Mouse (Mus musculus) E14TG2a.4 (cell line): Measurements from ENCODE around the gene Galnt18.

Experiments
- H3K27me3 ChIP-seq: 2 replicates; pipeline ENCODE4 v1.6.1; 2014; ENCODE audit warnings: low read length, control low read depth; ENCODE audit not compliant: insufficient read depth
- H3K36me3 ChIP-seq: 2 replicates; pipeline ENCODE4 v1.6.1; 2014; ENCODE audit warnings: low read length, control low read depth; ENCODE audit not compliant: insufficient read depth
- H3K4me1 ChIP-seq: replicated peaks from 2 replicates; pipeline ENCODE4 v1.6.1; 2014; ENCODE audit warnings: low read depth, low read length, control low read depth
- H3K4me3 ChIP-seq: replicated peaks from 2 replicates; pipeline ENCODE4 v1.5.1; 2014; ENCODE audit warnings: mild to moderate bottlenecking, low read length
- H3K9me3 ChIP-seq: 2 replicates; pipeline ENCODE4 v1.6.1; 2014; ENCODE audit warnings: low read length, control low read depth
- CTCF ChIP-seq: conservative IDR thresholded peaks from 2 replicates; pipeline ENCODE4 v1.5.1; 2014; ENCODE audit warnings: low read length
- NANOG ChIP-seq: IDR thresholded peaks from 2 replicates; pipeline ENCODE4 v1.6.1; 2014; ENCODE audit warnings: borderline replicate concordance, low read length, mixed read lengths
- POU5F1 ChIP-seq: IDR thresholded peaks from 2 replicates; pipeline ENCODE4 v1.6.1; 2014; ENCODE audit warnings: low read length, borderline replicate concordance

Gene Galnt18

DNA sequence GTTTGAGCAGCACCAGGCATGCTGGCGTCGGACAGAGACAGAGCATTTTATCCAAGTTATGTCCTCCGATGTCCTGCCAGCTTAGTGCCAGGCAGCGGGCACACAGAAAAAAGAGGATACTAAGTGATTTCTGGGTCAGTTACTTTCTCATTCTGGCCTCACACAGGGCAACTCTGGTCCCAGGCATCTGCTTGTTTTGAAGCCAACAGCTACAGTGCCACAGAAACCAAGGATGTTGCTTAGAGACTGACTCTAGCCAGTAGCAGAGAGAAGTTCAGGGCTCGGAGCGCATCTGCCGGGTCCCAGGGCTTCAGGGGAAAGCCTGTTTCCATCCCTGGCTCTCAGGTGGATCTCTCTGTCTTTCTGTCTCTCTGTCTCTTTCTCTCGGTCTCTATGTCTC, 124.8 kb downstream of the Galnt18 start:
- Histone ChIP-seq H3K4me1 (no peaks in the 10 kb centered on the region), H3K4me3 (no peak overlapping the region), H3K9me3 (no peaks in the 10 kb centered on the region), H3K27me3 (no peaks in the 10 kb centered on the region), H3K36me3 (no peaks in the 10 kb centered on the region)
- TF ChIP-seq CTCF (no peak), NANOG (no peak), POU5F1 (no peak)

DNA sequence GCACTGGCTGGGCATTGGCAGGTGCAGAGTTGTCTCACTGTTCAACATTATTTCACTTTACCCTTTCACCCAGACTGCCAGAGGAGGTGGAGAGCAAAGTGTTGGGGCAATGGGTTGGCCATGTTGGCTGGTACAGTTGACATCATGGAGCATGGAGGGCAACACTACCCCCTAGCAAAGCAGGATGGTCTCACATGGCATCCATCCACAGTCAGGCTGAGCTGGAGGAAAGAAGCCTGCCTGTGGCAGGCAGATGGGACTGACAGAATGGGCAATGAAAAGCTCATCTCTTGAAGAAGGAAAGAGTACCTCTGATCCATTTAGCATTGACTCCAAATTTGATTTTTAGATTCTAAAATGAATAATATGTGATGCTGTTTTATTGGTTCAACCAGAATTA, 125.3 kb downstream of the Galnt18 start:
- H3K36me3 ChIP-seq = no peaks in the 10 kb centered on the region
- H3K4me3 ChIP-seq = no peak overlapping the region
- no peaks in the 10 kb centered on the region for H3K4me1 ChIP-seq
- no peaks in the 10 kb centered on the region for H3K9me3 ChIP-seq
- H3K27me3 ChIP-seq = no peaks in the 10 kb centered on the region
- TF ChIP-seq POU5F1 = no peak
- no peak for TF ChIP-seq CTCF
- TF ChIP-seq NANOG = no peak

DNA sequence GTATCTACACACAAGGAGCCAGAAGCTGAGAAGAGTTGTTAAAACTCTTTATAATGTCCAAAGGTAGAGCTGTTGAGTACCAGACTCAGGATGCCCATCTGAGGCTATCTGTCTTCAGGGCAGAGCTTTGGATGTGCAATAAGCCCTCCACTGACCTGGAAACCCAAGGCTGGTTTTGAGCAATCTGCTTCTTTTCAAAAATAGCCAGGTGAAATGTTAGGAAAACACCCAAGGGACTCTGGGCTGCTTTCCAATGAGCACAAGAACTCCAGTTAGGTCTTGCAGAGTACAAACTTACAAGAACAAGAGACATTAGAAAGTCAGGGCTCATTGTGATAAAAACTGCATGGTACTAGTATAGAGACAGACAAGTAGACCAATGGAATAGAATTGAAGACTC, 135.4 kb downstream of the Galnt18 start:
- Histone ChIP-seq H3K36me3 (no peaks in the 10 kb centered on the region), H3K4me1 (no peaks in the 10 kb centered on the region), H3K4me3 (no peak overlapping the region), H3K27me3 (no peaks in the 10 kb centered on the region), H3K9me3 (no peaks in the 10 kb centered on the region)
- no peak for TF ChIP-seq NANOG
- no peak for TF ChIP-seq POU5F1
- no peak for TF ChIP-seq CTCF

GRCm38 (mm10) chr7:111638899-111639298, 140.9 kb downstream of the Galnt18 start:
- no peaks in the 10 kb centered on the region for H3K36me3 ChIP-seq
- H3K27me3 ChIP-seq = 0 out of 2 replicates have a peak, but pooled peaks cover 2% of the 10 kb centered on the region
- H3K4me1 ChIP-seq = no peaks in the 10 kb centered on the region
- no peak overlapping the region for H3K4me3 ChIP-seq
- no peaks in the 10 kb centered on the region for H3K9me3 ChIP-seq
- no peak for TF ChIP-seq NANOG
- no peak for TF ChIP-seq CTCF
- no peak for TF ChIP-seq POU5F1

GRCm38 (mm10) chr7:111638465-111638864, 141.3 kb downstream of the Galnt18 start:
- 0 out of 2 replicates have a peak, but pooled peaks cover 2% of the 10 kb centered on the region for H3K27me3 ChIP-seq
- H3K4me3 ChIP-seq = no peak overlapping the region
- no peak for TF ChIP-seq NANOG
- no peak for TF ChIP-seq POU5F1
- no peak for TF ChIP-seq CTCF
- H3K4me1 ChIP-seq = no peaks in the 10 kb centered on the region
- H3K36me3 ChIP-seq = no peaks in the 10 kb centered on the region
- no peaks in the 10 kb centered on the region for H3K9me3 ChIP-seq

- no peaks in the 10 kb centered on the region for H3K4me1 ChIP-seq
- no peak overlapping the region for H3K4me3 ChIP-seq
- no peak for TF ChIP-seq POU5F1
- no peak for TF ChIP-seq CTCF
- no peak for TF ChIP-seq NANOG
- H3K27me3 ChIP-seq = 0 out of 2 replicates have a peak, but pooled peaks cover 2% of the 10 kb centered on the region
- no peaks in the 10 kb centered on the region for H3K36me3 ChIP-seq
- no peaks in the 10 kb centered on the region for H3K9me3 ChIP-seq
These were observed 141.8 kb downstream of the Galnt18 start for GRCm38 (mm10) chr7:111637866-111638448.

- H3K4me1 ChIP-seq = no peaks in the 10 kb centered on the region
- no peaks in the 10 kb centered on the region for H3K36me3 ChIP-seq
- TF ChIP-seq CTCF (no peak), NANOG (no peak)
- H3K27me3 ChIP-seq = peaks cover 2% of the 10 kb centered on the region; the same call in 1 of the 2 replicates
- H3K4me3 ChIP-seq = no peak overlapping the region
- no peaks in the 10 kb centered on the region for H3K9me3 ChIP-seq
These were observed 143.3 kb downstream of the Galnt18 start for GRCm38 (mm10) chr7:111636503-111636902.

GRCm38 (mm10) chr7:111631265-111631664, 148.5 kb downstream of the Galnt18 start:
- Histone ChIP-seq H3K27me3 (peaks cover 2% of the 10 kb centered on the region; the same call in 1 of the 2 replicates), H3K4me1 (no peaks in the 10 kb centered on the region), H3K4me3 (no peak overlapping the region), H3K36me3 (no peaks in the 10 kb centered on the region), H3K9me3 (no peaks in the 10 kb centered on the region)
- no peak for TF ChIP-seq CTCF
- no peak for TF ChIP-seq NANOG
- TF ChIP-seq POU5F1 = no peak

- no peaks in the 10 kb centered on the region for H3K4me1 ChIP-seq
- H3K27me3 ChIP-seq = 0 out of 2 replicates have a peak, but pooled peaks cover 2% of the 10 kb centered on the region
- no peaks in the 10 kb centered on the region for H3K36me3 ChIP-seq
- H3K4me3 ChIP-seq = no peak overlapping the region
- H3K9me3 ChIP-seq = no peaks in the 10 kb centered on the region
- TF ChIP-seq NANOG (no peak), POU5F1 (no peak), CTCF (no peak)
These were observed 153.5 kb downstream of the Galnt18 start for GRCm38 (mm10) chr7:111626232-111626631.
